ENCODE assay signal across 26 mouse cellular contexts in the genomic region with DNA sequence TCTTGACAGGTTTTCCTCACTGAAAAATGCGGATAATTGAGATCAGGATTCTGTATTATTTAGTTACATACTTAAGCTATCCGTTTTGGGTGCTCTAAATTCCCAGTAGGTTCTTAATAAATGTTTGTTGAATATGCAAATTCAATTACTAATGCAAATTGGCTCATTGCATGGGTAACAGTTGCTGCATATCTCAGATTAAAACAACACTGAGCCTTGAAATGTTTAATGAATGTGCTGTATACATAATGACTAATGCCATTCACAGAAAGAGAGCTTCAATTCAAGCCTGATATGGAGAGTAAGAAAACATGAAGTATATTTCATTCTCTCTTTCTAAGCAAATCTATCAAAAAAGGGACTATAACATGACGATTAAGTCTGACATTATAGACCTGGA.
DNase-seq lines count a peak whose midpoint lies in the region; ATAC-seq and TF ChIP-seq lines count a peak whose summit lies in the region.
"Had no signal": no experiment of that assay in that cellular context is flagged by ENCODE, and none has a peak within 500 bp of the region (broad histone marks: within the 10 kb centered on the region; RNA-seq: fewer than 3 reads in every experiment).

No protein-coding gene starts in this region.

- TF ChIP-seq POLR2A in brain, embryonic 14.5 days (IDR thresholded peaks at IDR 0.05; ENCODE audit: borderline replicate concordance, extremely low read depth, insufficient read depth, insufficient read length, poor library complexity, severe bottlenecking): no peak

- H3K9ac ChIP-seq in forebrain, embryonic 13.5 days: no peak overlapping the region
- no peak overlapping the region for H3K9ac ChIP-seq in forebrain, postnatal 0 days
- H3K9ac ChIP-seq in forebrain, embryonic 15.5 days (replicated peaks): no peak overlapping the region
- H3K9ac ChIP-seq: embryonic facial prominence, embryonic 13.5 days; embryonic facial prominence, embryonic 15.5 days had no signal

- H3K27ac ChIP-seq in forebrain, embryonic 13.5 days: no peak overlapping the region; the same call in 1 of the 2 replicates
- H3K27ac ChIP-seq in forebrain, postnatal 0 days (ENCODE audit: low read depth, low read length): no peak overlapping the region
- H3K27ac ChIP-seq in forebrain, embryonic 15.5 days (replicated peaks): no peak overlapping the region
- H3K27ac ChIP-seq in forebrain, embryonic 10.5 days: no peak overlapping the region
- H3K27ac ChIP-seq in layer of hippocampus, adult 2 months: peak overlapping the region; percentile 79; the same call in 1 of the 2 replicates
- H3K27ac ChIP-seq: embryonic facial prominence, embryonic 13.5 days; embryonic facial prominence, embryonic 15.5 days had no signal

- 69% methylated on average over 3 of the region's 3 CpGs for WGBS in forebrain, embryonic 13.5 days
- 51% methylated on average over 3 of the region's 3 CpGs for WGBS in forebrain, postnatal 0 days
- WGBS in forebrain, embryonic 15.5 days: 60% methylated on average over 3 of the region's 3 CpGs
- WGBS in forebrain, embryonic 10.5 days: 77% methylated on average over 3 of the region's 3 CpGs

- TF ChIP-seq CTCF in forebrain, postnatal 0 days (IDR thresholded peaks at IDR 0.05; ENCODE audit: low read depth): no peak
- TF ChIP-seq CTCF in layer of hippocampus, adult 2 months (conservative IDR thresholded peaks at IDR 0.05): no peak
- no peak for TF ChIP-seq CTCF in brain, embryonic 14.5 days (IDR thresholded peaks at IDR 0.05; ENCODE audit: borderline replicate concordance, extremely low read depth, insufficient read depth, insufficient read length)

- peaks cover 4% of the 10 kb centered on the region; the same call in 1 of the 2 replicates for H3K4me1 ChIP-seq in forebrain, embryonic 13.5 days
- H3K4me1 ChIP-seq in forebrain, postnatal 0 days (ENCODE audit: insufficient read depth): 0 out of 2 replicates have a peak, but pooled peaks cover 4% of the 10 kb centered on the region
- H3K4me1 ChIP-seq in forebrain, embryonic 15.5 days: peaks cover 20% of the 10 kb centered on the region
- no peaks in the 10 kb centered on the region for H3K4me1 ChIP-seq in forebrain, embryonic 10.5 days
- H3K4me1 ChIP-seq: embryonic facial prominence, embryonic 13.5 days; embryonic facial prominence, embryonic 15.5 days had no signal

- no peak overlapping the region for H3K4me2 ChIP-seq in forebrain, embryonic 13.5 days
- no peak overlapping the region for H3K4me2 ChIP-seq in forebrain, postnatal 0 days (ENCODE audit: low read depth)
- H3K4me2 ChIP-seq in forebrain, embryonic 15.5 days (replicated peaks): no peak overlapping the region
- H3K4me2 ChIP-seq: embryonic facial prominence, embryonic 13.5 days; embryonic facial prominence, embryonic 15.5 days had no signal

- H3K9me3 ChIP-seq in forebrain, embryonic 13.5 days (replicated peaks): no peaks in the 10 kb centered on the region
- H3K9me3 ChIP-seq in forebrain, postnatal 0 days (ENCODE audit: low read length): no peaks in the 10 kb centered on the region
- no peaks in the 10 kb centered on the region for H3K9me3 ChIP-seq in forebrain, embryonic 15.5 days
- no peaks in the 10 kb centered on the region for H3K9me3 ChIP-seq in forebrain, embryonic 10.5 days
- H3K9me3 ChIP-seq: embryonic facial prominence, embryonic 13.5 days; embryonic facial prominence, embryonic 15.5 days; G1E had no signal

- H3K4me3 ChIP-seq in forebrain, embryonic 13.5 days: no peak overlapping the region
- no peak overlapping the region for H3K4me3 ChIP-seq in forebrain, postnatal 0 days (ENCODE audit: low read depth, low read length)
- no peak overlapping the region for H3K4me3 ChIP-seq in forebrain, embryonic 15.5 days
- no peak overlapping the region for H3K4me3 ChIP-seq in forebrain, embryonic 10.5 days
- no peak overlapping the region for H3K4me3 ChIP-seq in layer of hippocampus, adult 2 months
- H3K4me3 ChIP-seq: embryonic facial prominence, embryonic 13.5 days; embryonic facial prominence, embryonic 15.5 days; erythroblast, embryonic 14.5 days had no signal

- 0 out of 2 replicates have a peak, but pooled peaks cover 2% of the 10 kb centered on the region for H3K27me3 ChIP-seq in forebrain, embryonic 13.5 days
- no peaks in the 10 kb centered on the region for H3K27me3 ChIP-seq in forebrain, postnatal 0 days (ENCODE audit: insufficient read depth, low read length)
- no peaks in the 10 kb centered on the region for H3K27me3 ChIP-seq in forebrain, embryonic 15.5 days
- H3K27me3 ChIP-seq in forebrain, embryonic 10.5 days (ENCODE audit: poor library complexity, severe bottlenecking): no peaks in the 10 kb centered on the region
- H3K27me3 ChIP-seq: CH12.LX; embryonic facial prominence, embryonic 13.5 days; embryonic facial prominence, embryonic 15.5 days had no signal

- no peak for DNase-seq in forebrain, postnatal 0 days
- no peak for DNase-seq in forebrain, embryonic 10.5 days (ENCODE audit: extremely low spot score, low spot score)
- DNase-seq in layer of hippocampus, adult 2 months (ENCODE audit: low spot score in 2 of 2): no peak
- no peak for DNase-seq in layer of hippocampus, adult 11-12 months (ENCODE audit: low spot score)
- DNase-seq in brain, embryonic 14.5 days (ENCODE audit: low read depth): peak; percentile 63
- DNase-seq: adrenal gland, adult 8-10 months; adrenal gland, postnatal 14 days; adrenal gland, postnatal 36 days; B cell, adult 2 months; cerebellum, adult 11 months; cerebellum, adult 18-20 months; cerebellum, adult 8-10 months; cerebellum, adult 9-11 months; cerebellum, postnatal 14 days; cerebellum, postnatal 36 days; embryo, embryonic 11 days had no signal

- no peaks in the 10 kb centered on the region for H3K36me3 ChIP-seq in forebrain, embryonic 13.5 days (ENCODE audit: poor library complexity, severe bottlenecking)
- H3K36me3 ChIP-seq in forebrain, postnatal 0 days (ENCODE audit: insufficient read depth): no peaks in the 10 kb centered on the region
- no peaks in the 10 kb centered on the region for H3K36me3 ChIP-seq in forebrain, embryonic 15.5 days
- no peaks in the 10 kb centered on the region for H3K36me3 ChIP-seq in forebrain, embryonic 10.5 days (replicated peaks)
- H3K36me3 ChIP-seq: embryonic facial prominence, embryonic 13.5 days; embryonic facial prominence, embryonic 15.5 days; G1E had no signal

- ATAC-seq in forebrain, embryonic 13.5 days: peak; percentile 73
- ATAC-seq in forebrain, postnatal 0 days: no peak
- peak; percentile 68 for ATAC-seq in forebrain, embryonic 15.5 days (replicated peaks)
- ATAC-seq: activated CD4-positive, CD25-positive, alpha-beta regulatory T cell, adult 4 months; CD4-positive, CD25-positive, alpha-beta regulatory T cell, adult 4 months; Patski had no signal
